Mouse (Mus musculus): Measurements from ENCODE around the gene Gm1604a. TPM values are rescaled to one million over a fixed set of nuclear protein-coding genes. Genes with fewer than 3 reads are reported as not detected.
"Not testable (repeated sequence)": the region's sequence is repeated elsewhere in the genome, so short reads cannot be mapped to it uniquely, and the experiment has no call there.

Gene Gm1604a
- not detected for total RNA-seq (2021)
- long read RNA-seq, experiment 1, result 0 reads
- long read RNA-seq, experiment 2, result 0 reads

DNA sequence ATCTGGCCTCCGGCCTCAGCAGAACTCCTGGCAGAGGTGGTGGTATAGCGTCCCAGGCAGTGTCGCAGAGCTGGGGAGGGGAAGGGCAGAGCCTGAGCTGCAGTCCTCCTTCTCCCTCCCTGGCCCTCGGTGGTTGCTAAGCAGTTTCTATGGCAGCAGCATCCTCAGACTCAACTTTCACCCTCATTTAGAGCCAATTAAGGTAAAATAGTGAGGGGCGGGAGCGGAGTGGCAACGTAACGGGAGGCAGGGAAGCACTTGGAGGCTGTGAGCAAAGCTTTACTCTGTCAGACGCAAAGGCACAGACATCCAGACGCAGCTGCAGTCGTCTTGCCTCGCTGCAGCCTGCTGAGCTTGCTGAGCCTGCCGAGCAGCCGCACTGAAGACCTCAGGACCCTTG, at the start of gene Gm1604a:
Gene Gm1604a, plus strand, starts transcription at position 312 of the 400 bp plus-strand sequence.
- DNase-seq (ENCODE audit: low spot score in 2 of 2), result not testable (repeated sequence)

DNA sequence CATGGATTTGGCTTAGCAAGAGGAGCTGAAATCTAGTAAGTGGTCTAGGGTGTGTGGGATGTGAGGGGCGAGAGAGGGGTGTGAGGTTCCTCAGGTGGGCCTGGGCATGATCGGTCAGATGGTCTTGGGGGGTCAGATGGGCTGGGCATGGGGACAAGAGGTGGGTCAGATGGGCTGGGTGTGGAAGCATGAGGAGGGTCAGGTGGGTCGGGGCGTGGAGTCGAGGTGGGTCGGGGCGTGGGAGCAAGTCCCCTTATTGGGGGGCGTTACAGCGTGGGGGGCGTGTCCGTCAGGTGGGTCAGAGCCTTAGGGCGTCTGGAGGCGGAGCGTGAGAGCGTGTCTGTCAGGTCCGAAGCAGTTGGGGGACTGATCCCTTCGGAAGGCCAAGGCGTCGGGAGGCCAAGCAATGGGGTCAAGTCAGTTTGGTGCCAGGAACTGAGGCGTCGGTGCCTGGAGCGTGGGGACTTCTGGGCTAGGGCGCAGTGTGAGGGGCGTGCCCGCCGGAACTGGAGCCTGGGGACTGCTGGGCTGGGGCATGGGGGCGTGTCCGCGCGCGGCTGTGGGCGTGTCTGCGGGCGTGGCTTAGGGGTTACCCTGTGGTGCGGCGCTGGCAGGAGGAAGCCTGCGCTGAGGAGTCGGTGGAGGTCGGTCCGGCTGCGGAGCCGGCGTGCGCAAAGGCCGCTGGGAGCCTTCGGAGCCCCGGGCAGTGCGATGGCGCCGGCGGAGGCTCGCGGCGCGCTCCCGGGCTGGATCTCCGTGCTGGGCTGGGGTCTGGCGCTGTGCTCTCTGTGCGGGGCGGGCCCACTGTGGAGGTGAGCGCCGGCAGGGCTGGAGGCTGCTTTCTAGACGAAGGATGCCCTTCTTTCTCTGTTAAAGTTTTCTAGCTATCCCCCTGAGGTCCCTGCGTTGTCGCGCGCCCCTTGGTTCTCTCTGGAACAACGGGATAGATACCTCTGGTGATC, 46.8 kb upstream of the Gm1604a start, which contains the start of gene Gm49721:
Gene Gm49721, plus strand, starts transcription at position 618 of the 962 bp plus-strand sequence.
- peak; percentile 37 to 45 for DNase-seq (ENCODE audit: low spot score in 2 of 2)

DNA sequence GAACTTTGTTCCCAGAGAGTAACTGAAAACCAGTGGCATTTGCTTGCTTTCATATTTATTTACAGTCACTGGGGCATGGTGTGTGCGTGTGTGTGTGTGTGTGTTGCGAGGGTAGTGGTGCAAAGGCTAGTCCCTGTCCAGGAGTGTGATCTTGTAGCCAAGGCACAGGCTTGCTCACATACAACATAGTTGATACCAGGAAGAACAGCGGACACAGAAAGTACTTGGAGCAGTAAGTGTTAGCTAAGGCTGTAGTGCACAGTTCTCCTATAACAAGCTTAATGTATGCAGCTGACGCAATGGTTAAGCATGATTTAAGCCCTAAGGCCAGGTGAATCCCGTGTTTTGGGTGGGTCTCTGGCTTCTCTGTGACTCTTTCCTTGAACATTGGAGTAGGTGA, 46.0 kb upstream of the Gm1604a start:
- DNase-seq (ENCODE audit: low spot score in 2 of 2), result not testable (repeated sequence)

DNA sequence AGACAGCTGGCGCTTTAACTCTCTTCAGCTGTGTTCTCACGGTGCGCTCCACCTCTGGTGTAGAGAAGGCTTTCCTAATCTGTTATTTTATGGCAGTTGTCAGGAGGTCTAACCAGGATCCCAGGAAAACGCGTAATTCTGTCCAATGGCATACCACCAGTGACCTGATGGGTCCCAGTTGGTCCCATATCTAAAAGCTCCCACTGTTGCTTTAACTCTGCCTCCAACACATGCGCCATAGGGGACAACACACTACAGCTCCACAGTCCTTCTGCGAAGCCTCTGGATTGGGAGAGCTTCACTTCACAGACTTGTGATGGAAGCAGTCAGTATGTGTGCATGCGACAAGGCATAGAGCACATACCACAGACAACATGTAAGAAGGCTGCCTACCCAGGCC, 45.2 kb upstream of the Gm1604a start:
- not testable (repeated sequence) for DNase-seq (ENCODE audit: low spot score in 2 of 2)

DNA sequence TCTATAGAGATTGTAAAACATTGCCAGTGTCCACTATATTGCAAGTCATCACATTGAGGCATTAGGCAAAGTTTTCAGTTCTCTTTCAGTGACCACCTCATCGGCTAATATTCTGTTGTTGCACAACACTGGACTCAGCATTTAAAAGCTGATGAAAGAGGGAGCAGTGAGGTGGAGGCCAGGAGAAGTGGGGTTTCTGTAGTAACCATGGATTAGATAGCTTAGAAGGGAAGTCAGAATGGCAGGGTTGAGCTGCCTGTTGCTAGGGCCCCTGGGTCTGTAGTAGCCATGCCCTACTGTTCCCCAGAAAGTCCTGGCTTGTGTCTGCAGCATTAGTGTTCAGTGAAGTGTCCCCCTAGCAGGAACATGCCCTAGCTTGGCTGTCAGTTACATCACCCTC, 39.2 kb upstream of the Gm1604a start:
- DNase-seq (ENCODE audit: low spot score in 2 of 2), result not testable (repeated sequence)

DNA sequence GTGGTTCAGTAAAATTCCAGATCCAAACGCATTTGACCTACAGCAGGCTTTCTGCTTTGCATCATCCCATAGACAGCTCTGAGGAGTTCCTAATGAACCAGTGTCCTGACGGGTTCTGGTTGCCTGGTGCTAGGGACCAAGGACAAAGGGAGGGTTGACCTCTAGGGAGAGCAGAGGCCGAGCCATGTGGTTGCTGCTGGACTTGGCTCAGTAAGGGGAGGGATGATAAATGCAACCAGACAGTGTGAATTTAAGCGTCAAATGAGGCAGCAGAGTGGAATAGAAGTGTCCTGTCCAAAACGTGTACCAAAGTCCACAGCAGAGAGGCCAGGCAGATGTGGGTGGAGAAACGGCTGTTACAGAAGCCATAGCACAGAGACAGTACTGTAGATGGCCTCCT, 29.9 kb upstream of the Gm1604a start:
- DNase-seq (ENCODE audit: low spot score in 2 of 2), result not testable (repeated sequence)

DNA sequence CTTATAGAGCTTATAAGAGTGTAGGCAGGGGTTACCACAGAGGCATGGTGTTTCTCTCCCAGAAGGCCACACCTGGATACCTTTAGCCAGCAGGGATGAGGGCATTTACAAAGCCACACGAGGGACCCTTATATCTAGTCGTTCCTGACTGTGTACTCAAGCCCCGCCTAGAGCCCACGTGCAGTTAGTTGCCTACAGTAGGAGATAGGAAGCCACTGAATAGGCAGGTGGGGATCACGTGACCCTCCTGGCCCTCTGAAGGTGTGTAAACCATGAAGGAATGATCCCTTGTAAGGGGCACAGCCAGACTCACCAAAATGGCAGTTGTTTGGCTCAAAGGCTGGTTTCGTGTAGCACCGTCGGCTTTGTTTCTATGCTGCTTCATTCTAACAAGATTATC, 28.5 kb upstream of the Gm1604a start:
- not testable (repeated sequence) for DNase-seq (ENCODE audit: low spot score in 2 of 2)

DNA sequence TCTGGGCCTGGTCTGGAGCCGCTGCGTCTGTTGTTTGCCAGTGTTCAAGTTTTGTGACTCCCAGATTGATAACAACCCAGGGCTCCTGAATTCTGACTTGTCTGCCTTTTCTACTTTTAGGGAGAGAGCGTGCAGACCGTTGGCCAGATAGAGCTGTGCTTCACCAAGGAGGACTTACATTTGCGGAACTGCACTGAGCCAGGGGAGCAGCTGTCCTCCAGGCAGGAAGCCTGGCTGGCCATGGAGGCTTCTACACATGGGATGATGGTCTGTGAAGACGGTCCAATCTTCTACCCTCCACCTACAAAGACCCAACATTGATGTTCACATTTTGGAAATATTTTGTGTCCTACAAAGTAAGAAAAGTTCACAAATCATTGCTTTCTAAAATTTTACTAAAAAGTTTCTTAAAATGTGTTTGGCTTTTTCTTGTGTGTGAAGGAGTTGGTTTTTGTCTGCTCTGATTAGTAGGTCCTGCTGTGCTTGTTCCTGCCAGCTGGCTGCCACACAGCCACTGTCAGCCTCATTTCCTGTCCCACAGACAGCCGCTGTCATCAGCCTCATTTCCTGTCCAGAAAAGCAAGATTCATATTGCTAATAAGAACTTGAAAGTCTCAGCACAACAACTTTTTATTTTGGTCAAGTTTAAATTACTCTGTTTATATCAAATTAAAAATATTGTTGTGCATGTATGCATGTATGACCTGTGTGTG, 27.4 kb upstream of the Gm1604a start:
- DNase-seq (ENCODE audit: low spot score in 2 of 2), result not testable (repeated sequence)

DNA sequence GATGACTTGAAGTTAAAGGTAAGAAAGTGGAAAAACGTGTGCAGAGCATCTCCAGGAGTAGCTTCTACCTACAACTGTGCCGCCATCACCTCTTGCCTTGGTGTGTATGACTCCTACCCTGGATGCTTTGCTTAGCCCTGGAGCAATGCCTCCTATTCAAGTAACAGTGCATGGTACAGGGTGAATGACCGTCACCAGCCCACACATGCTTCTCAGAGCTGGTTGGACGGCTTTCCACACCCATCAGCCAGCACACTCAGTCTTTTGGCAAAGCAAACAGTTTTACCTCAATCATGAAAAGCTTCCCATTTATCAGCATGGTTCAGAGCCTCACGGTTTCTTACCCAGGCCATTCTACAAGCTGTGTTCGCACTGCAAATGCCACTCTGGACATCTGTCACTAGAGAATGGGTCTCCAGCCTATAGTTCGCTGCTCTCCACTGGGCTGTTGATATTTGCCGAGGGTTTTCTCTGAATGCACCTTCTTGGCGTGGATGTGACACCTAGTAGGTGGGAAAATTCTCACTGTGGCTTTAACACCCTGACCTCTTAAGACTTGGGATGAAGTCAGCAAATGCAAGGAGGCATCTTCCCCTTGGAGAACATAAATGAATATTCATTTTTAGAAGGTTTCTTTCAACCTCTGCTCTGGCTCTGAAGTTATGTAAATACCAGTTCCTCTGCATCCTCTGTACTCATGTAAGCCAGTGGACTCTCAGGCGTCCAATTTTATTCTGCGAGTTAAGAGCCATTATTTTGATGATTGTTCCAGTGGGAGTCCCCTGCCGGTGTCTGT, 23.4 kb upstream of the Gm1604a start:
- DNase-seq (ENCODE audit: low spot score in 2 of 2), result not testable (repeated sequence)

DNA sequence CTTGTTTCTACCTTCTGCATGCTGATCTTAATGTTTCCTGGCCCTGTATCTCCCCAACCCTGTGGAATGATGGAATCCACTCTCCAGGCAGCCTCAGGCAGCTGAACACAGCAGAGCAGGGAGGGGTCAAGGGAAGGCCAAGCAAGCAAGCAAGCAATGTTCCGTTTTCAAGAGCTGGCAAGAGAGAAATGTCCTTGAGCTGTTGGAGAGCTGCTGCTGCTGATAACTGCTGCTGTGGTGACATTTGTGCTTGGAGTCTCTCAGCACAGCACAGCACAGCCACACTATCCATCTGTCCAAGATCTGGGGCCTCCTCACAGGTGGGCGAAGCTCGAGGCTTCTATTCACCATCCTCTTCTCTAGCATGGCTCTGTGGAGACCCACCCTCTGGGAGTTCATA, 22.0 kb upstream of the Gm1604a start:
- not testable (repeated sequence) for DNase-seq (ENCODE audit: low spot score in 2 of 2)

DNA sequence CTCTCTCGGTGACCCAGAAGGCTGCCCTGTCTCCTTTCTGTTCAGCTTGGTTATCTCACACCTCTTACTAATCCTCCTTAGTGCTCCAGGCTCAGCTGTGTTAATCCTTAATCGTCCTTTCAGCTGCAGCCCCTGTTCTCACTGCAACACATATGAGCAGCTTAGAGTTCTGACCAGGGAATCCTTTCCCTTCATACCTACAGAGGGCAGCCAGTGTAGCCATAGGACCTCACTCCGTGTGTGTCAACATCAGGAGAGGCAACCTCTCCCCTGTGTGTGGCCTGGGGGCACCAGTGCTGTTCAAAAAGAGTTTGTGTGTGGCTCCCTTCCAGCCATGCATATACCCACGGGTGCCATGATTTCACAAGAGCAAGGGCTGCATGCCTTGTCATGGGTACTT, 19.7 kb upstream of the Gm1604a start:
- DNase-seq (ENCODE audit: low spot score in 2 of 2), result not testable (repeated sequence)

DNA sequence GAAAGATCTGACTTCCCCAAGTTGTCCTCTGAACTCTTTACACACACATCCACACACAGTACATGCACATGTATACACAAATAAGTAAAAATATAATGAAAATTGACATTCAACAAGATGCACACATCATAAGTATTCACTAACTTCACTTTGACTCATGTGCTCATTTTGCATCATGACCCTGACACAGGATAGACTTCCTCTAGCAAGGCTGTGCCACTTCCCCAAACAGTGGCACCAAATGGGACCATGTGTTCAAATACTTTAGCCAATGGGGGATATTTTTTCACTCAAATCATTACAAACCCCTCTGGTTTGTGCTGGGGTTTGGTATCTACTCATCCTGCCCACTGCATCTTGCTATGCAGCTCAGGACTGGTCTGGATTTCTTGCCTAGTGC, 16.5 kb upstream of the Gm1604a start:
- not testable (repeated sequence) for DNase-seq (ENCODE audit: low spot score in 2 of 2)

DNA sequence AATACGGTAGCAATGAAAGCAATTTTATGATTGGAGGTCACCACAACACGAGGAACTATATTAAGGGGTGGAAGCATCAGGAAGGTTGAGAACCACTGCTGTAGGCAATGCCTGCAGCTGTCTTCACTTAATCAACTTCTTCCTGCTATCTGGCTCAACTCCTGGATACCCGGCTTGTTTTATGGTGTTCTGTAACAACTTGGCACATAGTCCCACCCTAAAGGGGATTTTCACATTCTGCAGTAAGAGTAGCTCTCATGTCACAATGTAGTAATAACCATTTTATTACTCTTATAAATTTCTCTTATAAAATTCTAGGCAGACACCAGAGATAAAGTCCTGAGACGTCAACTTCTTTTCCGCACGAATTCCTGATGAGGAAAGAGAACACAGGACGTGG, 15.9 kb upstream of the Gm1604a start:
- DNase-seq (ENCODE audit: low spot score in 2 of 2), result not testable (repeated sequence)

DNA sequence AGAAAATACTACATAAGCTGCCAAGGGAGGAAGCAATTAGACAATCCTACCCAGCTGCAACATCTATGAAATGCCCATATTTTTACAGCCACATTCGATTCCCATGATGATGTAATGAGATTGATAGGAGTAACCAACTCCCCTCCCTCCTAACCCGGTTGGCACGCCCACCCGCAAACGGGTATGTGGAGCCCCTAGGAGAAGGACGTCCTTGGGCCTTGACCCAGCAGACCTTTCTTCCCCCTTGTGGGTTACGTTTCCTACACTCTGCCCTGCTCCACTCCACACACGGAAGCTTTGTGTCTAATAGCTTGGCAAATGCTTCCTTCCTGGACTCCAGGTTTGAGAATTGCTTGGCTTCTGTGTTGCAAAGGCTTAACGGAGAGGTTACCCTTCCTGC, 15.5 kb upstream of the Gm1604a start:
- DNase-seq (ENCODE audit: low spot score in 2 of 2), result not testable (repeated sequence)

DNA sequence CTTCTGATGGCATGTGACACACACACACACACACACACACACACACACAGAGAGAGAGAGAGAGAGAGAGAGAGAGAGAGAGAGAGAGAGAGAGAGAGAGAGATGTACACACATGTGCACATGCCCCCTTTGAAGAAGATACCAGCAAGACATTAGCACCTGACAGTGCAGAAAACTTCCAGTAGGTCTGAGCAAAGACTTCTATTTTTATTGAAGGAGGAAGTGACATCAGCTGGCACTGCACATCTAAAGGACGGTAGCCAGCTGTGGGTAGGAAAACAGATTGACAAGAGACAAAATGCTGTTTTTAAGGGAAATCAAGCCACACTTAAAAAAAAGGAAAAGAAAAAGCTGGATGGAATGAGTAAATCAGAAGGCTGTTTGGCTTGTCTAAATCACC, 11.2 kb upstream of the Gm1604a start:
- DNase-seq (ENCODE audit: low spot score in 2 of 2), result not testable (repeated sequence)

DNA sequence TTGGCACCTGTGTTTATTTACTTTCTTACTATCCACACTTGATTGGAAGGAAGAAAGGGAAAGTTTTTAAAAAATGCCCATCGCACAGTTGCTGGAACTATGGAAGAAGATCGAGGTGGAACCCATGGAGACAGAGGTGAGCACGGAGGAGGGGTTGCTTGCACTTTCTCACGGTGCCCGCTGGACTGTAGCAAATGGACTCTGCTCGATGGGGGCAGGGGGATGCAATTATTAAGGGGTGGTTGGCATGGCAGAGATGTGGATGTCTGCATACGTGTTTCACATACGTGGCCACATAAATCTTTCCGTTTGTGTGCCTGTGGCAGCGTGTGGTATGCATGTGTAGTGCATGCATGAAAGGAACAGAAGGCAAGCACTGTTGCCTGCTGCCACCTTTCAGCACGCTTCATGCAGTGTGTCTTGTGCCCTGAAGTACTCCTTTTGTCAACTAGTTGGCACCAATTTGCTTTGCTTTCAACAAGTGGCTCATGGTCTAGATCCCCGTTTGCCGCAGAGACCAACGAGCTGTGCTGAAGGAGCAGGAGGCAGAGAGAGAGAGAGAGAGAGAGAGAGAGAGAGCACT, 487 bp downstream of the Gm1604a start:
- not testable (repeated sequence) for DNase-seq (ENCODE audit: low spot score in 2 of 2)

DNA sequence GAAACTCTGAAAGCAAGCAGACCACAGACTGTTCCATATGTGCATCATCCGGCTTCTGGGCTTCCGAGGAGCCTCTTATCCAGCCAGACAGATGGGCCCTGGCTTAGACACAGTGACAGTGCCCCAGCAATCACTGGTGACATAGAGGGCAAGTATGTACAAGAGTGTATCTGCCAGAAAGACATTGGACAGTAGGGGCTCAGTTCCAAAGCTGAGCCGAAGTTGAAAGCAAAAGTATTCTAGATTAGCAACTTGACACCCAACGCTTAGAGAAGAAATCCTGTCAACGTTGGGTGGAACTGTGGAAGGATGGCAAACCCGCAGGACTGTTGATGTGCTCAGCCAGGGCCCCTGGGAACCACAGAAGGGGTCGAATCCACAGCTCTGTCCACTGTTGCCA, 4.8 kb downstream of the Gm1604a start:
- not testable (repeated sequence) for DNase-seq (ENCODE audit: low spot score in 2 of 2)

DNA sequence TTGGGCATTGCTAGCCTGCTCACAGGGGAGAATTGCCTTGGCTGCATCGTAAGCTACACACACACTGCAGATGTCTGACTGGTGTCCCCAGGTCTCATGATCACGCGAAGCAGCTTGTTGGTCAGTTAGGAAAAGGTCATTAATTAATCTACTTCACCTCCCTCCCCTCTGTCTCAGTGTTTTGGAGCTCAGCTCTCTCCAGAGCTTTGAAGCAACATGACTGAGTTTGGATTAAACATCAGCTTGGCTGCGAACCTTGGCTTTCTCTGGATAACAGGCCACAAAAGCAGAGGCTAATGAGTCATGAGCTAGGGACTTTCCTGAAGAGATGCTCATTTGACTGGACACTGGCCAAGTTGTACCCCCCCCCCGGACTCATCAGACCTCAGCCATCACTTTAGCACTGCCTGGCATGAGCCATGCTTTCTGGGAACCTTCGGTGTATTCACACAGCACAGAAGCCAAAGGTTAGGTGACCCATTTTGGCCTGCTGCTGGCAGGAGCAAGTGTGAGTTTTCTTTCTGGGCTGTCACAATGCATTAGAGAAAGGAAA, 5.3 kb downstream of the Gm1604a start:
- not testable (repeated sequence) for DNase-seq (ENCODE audit: low spot score in 2 of 2)

DNA sequence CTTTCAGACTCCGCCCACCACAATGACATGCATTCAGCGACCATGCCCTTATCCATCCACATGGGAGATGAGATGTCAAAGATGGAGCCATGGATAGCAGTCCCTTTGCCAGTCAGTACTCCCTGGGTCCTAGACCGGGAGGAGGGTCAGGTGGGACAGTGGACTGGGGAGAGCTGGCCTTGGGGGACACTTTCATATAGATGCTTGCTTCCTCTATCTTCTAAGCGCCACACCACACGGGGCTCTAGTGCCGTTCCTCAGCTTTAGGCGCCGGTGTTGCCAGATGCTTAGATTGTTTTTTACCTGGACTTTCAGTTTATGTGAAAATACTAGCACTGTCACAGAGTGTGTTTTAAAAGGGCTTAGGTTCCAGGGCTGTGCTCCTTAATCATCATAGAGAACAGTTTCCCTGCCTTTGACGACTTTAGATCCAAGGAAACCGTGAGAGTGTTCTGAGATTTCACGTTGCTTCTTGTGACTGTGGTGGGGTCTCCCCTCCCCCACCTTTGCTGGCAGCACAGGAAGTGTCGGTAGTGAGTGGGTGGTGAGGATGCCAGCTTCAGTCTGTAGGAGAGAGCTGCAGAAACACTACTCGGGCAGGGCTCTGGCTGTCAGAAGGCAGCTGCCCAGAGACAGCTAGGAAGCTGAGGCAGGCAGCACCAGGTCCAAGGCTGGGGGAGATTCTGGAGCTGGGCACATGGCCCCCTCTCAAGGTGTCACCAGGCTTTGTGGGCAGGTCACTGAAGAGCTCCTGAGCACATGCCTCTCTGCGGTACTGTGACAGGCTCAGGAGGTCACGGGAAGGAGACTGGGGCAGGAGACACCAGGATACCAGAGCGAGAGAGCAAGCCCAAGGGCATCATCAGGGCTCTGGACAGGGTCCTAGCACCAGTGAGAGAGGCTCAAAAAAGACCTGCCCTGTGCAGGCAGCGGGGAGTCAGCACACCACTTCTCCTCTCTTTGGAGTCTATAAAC, 8.1 kb downstream of the Gm1604a start:
- DNase-seq (ENCODE audit: low spot score in 2 of 2), result not testable (repeated sequence)
